Mouse (Mus musculus) MEL (cell line): ENCODE results near the gene Fbxo24. TPM values are rescaled to one million over a fixed set of nuclear protein-coding genes. Genes with fewer than 3 reads are reported as not detected.
"Not testable (repeated sequence)": the region's sequence is repeated elsewhere in the genome, so short reads cannot be mapped to it uniquely, and the experiment has no call there.

Experiments used
- DNase-seq: peaks from one replicate; pipeline ENCODE4 v3.0.0; 2011; ENCODE audit warnings: low read depth, low spot score
- H3K27ac ChIP-seq: 2 replicates; pipeline ENCODE4 v1.5.1; 2012; ENCODE audit warnings: low read depth, mild to moderate bottlenecking, control low read depth, low read length, moderate library complexity; ENCODE audit not compliant: control insufficient read depth
- H3K27me3 ChIP-seq, 2 experiments: fragments of 150-350 bp in 1 of 2; sonication (generic) in 1 of 2; 2 replicates each; pipeline ENCODE4 v1.6.1; 2012; ENCODE audit warnings: low read length in 2 of 2, mild to moderate bottlenecking in 2 of 2, improper control_type of control experiment in 1 of 2, moderate library complexity in 1 of 2; ENCODE audit not compliant: insufficient read depth in 2 of 2, control insufficient read depth in 1 of 2
- H3K36me3 ChIP-seq, 2 experiments: 2 replicates each; pipeline ENCODE4 v1.6.1; 2012 to 2014; ENCODE audit warnings: low read length in 2 of 2, improper control_type of control experiment in 1 of 2, inconsistent platforms in 1 of 2, mild to moderate bottlenecking in 1 of 2; ENCODE audit not compliant: insufficient read depth in 2 of 2, control insufficient read depth in 1 of 2
- H3K4me1 ChIP-seq, 2 experiments: fragments of 150-350 bp in 1 of 2; sonication (generic) in 1 of 2; 2 replicates each; pipeline ENCODE4 v1.6.1; 2012; ENCODE audit warnings: low read length in 2 of 2, improper control_type of control experiment in 1 of 2, mild to moderate bottlenecking in 1 of 2; ENCODE audit not compliant: insufficient read depth in 2 of 2, control insufficient read depth in 1 of 2
- H3K4me3 ChIP-seq, 2 experiments: fragments of 150-350 bp in 1 of 2; sonication (generic) in 1 of 2; 2 replicates each; pipeline ENCODE4 v1.5.1; 2012; ENCODE audit warnings: low read depth in 2 of 2, low read length in 2 of 2, mild to moderate bottlenecking in 2 of 2, moderate library complexity in 2 of 2, control low read depth in 1 of 2, improper control_type of control experiment in 1 of 2; ENCODE audit not compliant: control insufficient read depth in 1 of 2, insufficient read depth in 1 of 2
- H3K79me2 ChIP-seq: 2 replicates; pipeline ENCODE4 v1.6.1; 2012; ENCODE audit warnings: mild to moderate bottlenecking, low read length, moderate library complexity; ENCODE audit not compliant: control insufficient read depth, poor library complexity, insufficient read depth
- H3K9ac ChIP-seq: 2 replicates; pipeline ENCODE4 v1.6.1; 2012; ENCODE audit warnings: low read depth, mild to moderate bottlenecking, control low read depth, low read length, moderate library complexity; ENCODE audit not compliant: control insufficient read depth, poor library complexity, severe bottlenecking
- H3K9me3 ChIP-seq: fragments of 150-350 bp; sonication (generic); replicated peaks from 2 replicates; pipeline ENCODE4 v1.6.1; 2012; ENCODE audit warnings: mild to moderate bottlenecking, low read length, improper control_type of control experiment, moderate library complexity; ENCODE audit not compliant: insufficient read depth
- CHD2 ChIP-seq: IDR thresholded peaks from 2 replicates; pipeline ENCODE4 v1.6.1; 2011; ENCODE audit warnings: low read length, improper control_type of control experiment
- CTCF ChIP-seq, 3 experiments: IDR thresholded peaks in 2 of 3; conservative IDR thresholded peaks in 1 of 3; 2 replicates each; pipeline ENCODE4 v1.5.1; 2011 to 2012; ENCODE audit warnings: low read length in 3 of 3, low read depth in 2 of 3, mild to moderate bottlenecking in 2 of 3, improper control_type of control experiment in 1 of 3, inconsistent platforms in 1 of 3, mixed read lengths in 1 of 3, moderate library complexity in 1 of 3; ENCODE audit not compliant: control insufficient read depth in 1 of 3, insufficient read depth in 1 of 3, poor library complexity in 1 of 3, severe bottlenecking in 1 of 3
- ELF1 ChIP-seq: IDR thresholded peaks from 2 replicates; pipeline ENCODE4 v1.6.1; 2014; ENCODE audit warnings: low read depth, mild to moderate bottlenecking, inconsistent platforms, low read length, improper control_type of control experiment, moderate library complexity
- ETS1 ChIP-seq: IDR thresholded peaks from 2 replicates; pipeline ENCODE4 v1.6.1; 2012; ENCODE audit warnings: low read depth, mild to moderate bottlenecking, inconsistent platforms, low read length, improper control_type of control experiment, moderate library complexity
- HCFC1 ChIP-seq: IDR thresholded peaks from 2 replicates; pipeline ENCODE4 v1.6.1; 2012; ENCODE audit warnings: low read depth, mild to moderate bottlenecking, inconsistent platforms, low read length, improper control_type of control experiment, moderate library complexity
- MAX ChIP-seq: IDR thresholded peaks from 2 replicates; pipeline ENCODE4 v1.6.1; 2011; ENCODE audit warnings: low read length, improper control_type of control experiment
- MEF2A ChIP-seq: IDR thresholded peaks from 2 replicates; pipeline ENCODE4 v1.6.1; 2014; ENCODE audit warnings: low read depth, mild to moderate bottlenecking, inconsistent platforms, low read length, improper control_type of control experiment; ENCODE audit not compliant: poor library complexity, insufficient replicate concordance, severe bottlenecking; ENCODE audit errors: extremely low read depth
- NRF1 ChIP-seq: IDR thresholded peaks from 2 replicates; pipeline ENCODE4 v1.6.1; 2014; ENCODE audit warnings: low read depth, mild to moderate bottlenecking, inconsistent platforms, low read length, improper control_type of control experiment, moderate library complexity; ENCODE audit not compliant: poor library complexity, insufficient read depth, severe bottlenecking
- POLR2A ChIP-seq, 2 experiments: IDR thresholded peaks; 2 replicates each; pipeline ENCODE4 v1.6.1; 2011 to 2012; ENCODE audit warnings: low read length in 2 of 2, mild to moderate bottlenecking in 2 of 2, control low read depth in 1 of 2, improper control_type of control experiment in 1 of 2, low read depth in 1 of 2, moderate library complexity in 1 of 2; ENCODE audit not compliant: control insufficient read depth in 1 of 2, insufficient read depth in 1 of 2, poor library complexity in 1 of 2
- POLR2AphosphoS5 ChIP-seq: IDR thresholded peaks from 2 replicates; pipeline ENCODE4 v1.6.1; 2012; ENCODE audit warnings: low read depth, borderline replicate concordance, mild to moderate bottlenecking, inconsistent platforms, low read length, moderate library complexity, mixed read lengths
- RAD21 ChIP-seq: IDR thresholded peaks from 2 replicates; pipeline ENCODE4 v1.6.1; 2011; ENCODE audit warnings: mild to moderate bottlenecking, low read depth, low read length, improper control_type of control experiment
- RCOR1 ChIP-seq: IDR thresholded peaks from 2 replicates; pipeline ENCODE4 v1.6.1; 2012; ENCODE audit warnings: low read depth, mild to moderate bottlenecking, inconsistent platforms, low read length, improper control_type of control experiment
- SMC3 ChIP-seq: IDR thresholded peaks from 2 replicates; pipeline ENCODE4 v1.6.1; 2011; ENCODE audit warnings: low read depth, low read length, improper control_type of control experiment
- USF1 ChIP-seq: IDR thresholded peaks from 2 replicates; pipeline ENCODE4 v1.6.1; 2014; ENCODE audit warnings: low read depth, mild to moderate bottlenecking, inconsistent platforms, low read length, improper control_type of control experiment, moderate library complexity
- USF2 ChIP-seq, 2 experiments: IDR thresholded peaks; 2 replicates each; pipeline ENCODE4 v1.6.1; 2011 to 2012; ENCODE audit warnings: improper control_type of control experiment in 2 of 2, low read length in 2 of 2, borderline replicate concordance in 1 of 2, inconsistent platforms in 1 of 2, low read depth in 1 of 2, mild to moderate bottlenecking in 1 of 2; ENCODE audit not compliant: insufficient read depth in 1 of 2
- ZC3H11A ChIP-seq: IDR thresholded peaks from 2 replicates; pipeline ENCODE4 v1.6.1; 2012; ENCODE audit warnings: low read depth, mild to moderate bottlenecking, inconsistent platforms, low read length, improper control_type of control experiment
- ZKSCAN1 ChIP-seq: IDR thresholded peaks from 2 replicates; pipeline ENCODE4 v1.6.1; 2012; ENCODE audit warnings: low read depth, mild to moderate bottlenecking, inconsistent platforms, low read length, improper control_type of control experiment, moderate library complexity
- ZNF384 ChIP-seq: IDR thresholded peaks from 2 replicates; pipeline ENCODE4 v1.6.1; 2012; ENCODE audit warnings: low read depth, mild to moderate bottlenecking, inconsistent platforms, low read length, improper control_type of control experiment
- polyA plus RNA-seq, 2 experiments: library from polyadenylated mRNA; stranded (reverse) in 1 of 2; unstranded in 1 of 2; fragments of >175 nt in 1 of 2; fragments of >200 nt in 1 of 2; gene quantifications; 2 replicates each; pipeline versions ENCODE4 v1.2.1 to v1.2.4; 2012; ENCODE audit warnings: low replicate concordance in 2 of 2, low read depth in 1 of 2; ENCODE audit not compliant: insufficient read length in 2 of 2, insufficient read depth in 1 of 2, missing spikeins in 1 of 2
- total RNA-seq: library from RNA; depleted of rRNA; stranded (reverse); fragments of 300-350 nt; gene quantifications from 2 replicates; pipeline ENCODE4 v1.2.3, GENCODE M21; 2012

The Fbxo24 gene
- total and polyA plus RNA-seq, 3 experiments, result 0.42 to 0.46 TPM; not detected in 1

DNA sequence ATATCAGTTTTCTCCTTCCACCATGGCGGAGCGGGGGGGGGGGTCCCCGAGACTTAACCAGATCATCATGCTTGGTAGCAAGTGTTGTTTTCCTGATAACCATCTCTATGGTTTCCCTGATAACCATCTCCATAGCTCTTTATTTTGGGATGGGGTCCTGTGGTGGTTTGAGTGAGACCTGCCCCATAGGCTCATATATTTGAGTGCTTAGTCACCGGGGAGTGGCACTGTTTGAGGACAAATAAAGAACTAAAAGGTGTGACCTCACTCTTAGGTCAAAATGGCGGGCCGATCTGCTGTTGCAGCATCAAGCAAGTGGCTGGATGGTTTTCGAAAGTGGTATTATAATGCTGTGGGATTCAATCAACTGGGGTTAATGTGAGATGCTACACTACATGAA, 13.5 kb downstream of the Fbxo24 start:
- Histone ChIP-seq H3K36me3 (no peaks in the 10 kb centered on the region), H3K79me2 (no peaks in the 10 kb centered on the region)
- TF ChIP-seq RAD21 (no peak), CHD2 (no peak), POLR2AphosphoS5 (no peak), USF1 (no peak), POLR2A (IDR thresholded peaks at IDR 0.05; ENCODE audit: control insufficient read depth in 1 of 2, insufficient read depth in 1 of 2, low read depth in 1 of 2, low read length in 2 of 2, poor library complexity in 1 of 2) (no peak), NRF1 (no peak), ZNF384 (no peak), ZC3H11A (no peak), RCOR1 (no peak), ZKSCAN1 (no peak), ELF1 (no peak), ETS1 (no peak), HCFC1 (no peak), MEF2A (no peak), USF2 (IDR thresholded peaks at IDR 0.05; ENCODE audit: borderline replicate concordance in 1 of 2, insufficient read depth in 1 of 2, low read depth in 1 of 2, low read length in 2 of 2) (no peak), MAX (no peak)
- TF ChIP-seq, all 39 proteins: peak for 0
- Histone ChIP-seq H3K4me1 (no peaks in the 10 kb centered on the region), H3K27ac (no peak overlapping the region), H3K27me3 (no peaks in the 10 kb centered on the region), H3K4me3 (no peak overlapping the region), H3K9ac (no peak overlapping the region), H3K9me3 (no peaks in the 10 kb centered on the region)
- no peak for DNase-seq

DNA sequence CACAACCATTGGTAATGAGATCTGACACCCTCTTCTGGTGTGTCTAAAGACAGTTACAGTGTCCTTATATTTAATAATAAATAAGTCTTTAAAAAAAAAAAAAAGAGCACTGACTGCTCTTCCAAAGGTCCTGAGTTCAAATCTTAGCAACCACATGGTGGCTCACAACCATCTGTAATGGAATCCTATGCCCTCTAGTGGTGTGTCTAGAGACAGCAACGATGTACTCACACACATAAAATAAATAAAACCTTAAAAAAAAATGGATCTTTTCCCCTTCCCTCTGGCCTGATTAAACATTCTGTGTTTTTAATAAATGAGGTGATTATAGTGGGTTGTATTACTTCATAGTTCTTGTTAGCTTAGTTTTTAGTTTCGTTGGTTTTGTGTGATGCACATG, 13.9 kb downstream of the Fbxo24 start:
- not testable (repeated sequence) for H3K27me3 ChIP-seq, H3K27ac ChIP-seq, H3K79me2 ChIP-seq, H3K4me3 ChIP-seq, H3K9me3 ChIP-seq, H3K9ac ChIP-seq, DNase-seq, H3K36me3 ChIP-seq, H3K4me1 ChIP-seq
- peak in 2 of 3 experiments; percentile 5 to 32; a peak in 2 of 6 replicates for TF ChIP-seq CTCF (IDR thresholded peaks at IDR 0.05 in 2 of 3, conservative IDR thresholded peaks at IDR 0.05 in 1 of 3; ENCODE audit: control insufficient read depth in 1 of 3, insufficient read depth in 1 of 3, low read depth in 2 of 3, low read length in 3 of 3, poor library complexity in 1 of 3, severe bottlenecking in 1 of 3)
- TF ChIP-seq ZNF384, result 0 out of 2 replicates have a peak, but pooled peaks have one; percentile 27
- TF ChIP-seq SMC3, result peak; percentile 8; the same call in 1 of the 2 replicates
